Mouse (Mus musculus): Measurements from ENCODE around the gene Cdv3.
A peak's percentile ranks its signal among the peaks of the same experiment; 100 is the strongest.
"Not testable (repeated sequence)": the region's sequence is repeated elsewhere in the genome, so short reads cannot be mapped to it uniquely, and the experiment has no call there.

The Cdv3 gene

GRCm38 (mm10) chr9:103369951-103370350, 4.3 kb upstream of the Cdv3 start:
- DNase-seq, result no peak

- no peak for DNase-seq
Measured at GRCm38 (mm10) chr9:103366356-103366755, 716 bp upstream of the Cdv3 start.

GRCm38 (mm10) chr9:103364601-103365289, 895 bp downstream of the Cdv3 start:
- DNase-seq, result peak; percentile 57 to 62

GRCm38 (mm10) chr9:103363730-103364417, 1.8 kb downstream of the Cdv3 start:
- peak; percentile 12 to 24 for DNase-seq

GRCm38 (mm10) chr9:103363088-103363487, 2.6 kb downstream of the Cdv3 start:
- DNase-seq, result no peak

GRCm38 (mm10) chr9:103360642-103361041, 5.0 kb downstream of the Cdv3 start:
- DNase-seq, result no peak

- no peak for DNase-seq
Measured at GRCm38 (mm10) chr9:103358545-103358944, 7.1 kb downstream of the Cdv3 start.

GRCm38 (mm10) chr9:103357893-103358292, 7.7 kb downstream of the Cdv3 start:
- no peak for DNase-seq

- not testable (repeated sequence) for DNase-seq
Measured at GRCm38 (mm10) chr9:103353500-103354260, 12.0 kb downstream of the Cdv3 start.

GRCm38 (mm10) chr9:103348791-103349190, 16.8 kb downstream of the Cdv3 start:
- no peak for DNase-seq

GRCm38 (mm10) chr9:103347996-103348490, 17.6 kb downstream of the Cdv3 start:
- no peak for DNase-seq

GRCm38 (mm10) chr9:103347045-103347444, 18.6 kb downstream of the Cdv3 start:
- DNase-seq, result no peak

- no peak for DNase-seq
Measured at GRCm38 (mm10) chr9:103336912-103337311, 28.7 kb downstream of the Cdv3 start.

GRCm38 (mm10) chr9:103332663-103333062, 33.0 kb downstream of the Cdv3 start:
- no peak for DNase-seq

- no peak for DNase-seq
Measured at GRCm38 (mm10) chr9:103326449-103326848, 39.2 kb downstream of the Cdv3 start.

GRCm38 (mm10) chr9:103324678-103325077, 41.0 kb downstream of the Cdv3 start:
- no peak for DNase-seq

- DNase-seq, result no peak
Measured at GRCm38 (mm10) chr9:103309832-103310231, 55.8 kb downstream of the Cdv3 start.

GRCm38 (mm10) chr9:103305332-103306041, 60.2 kb downstream of the Cdv3 start:
- DNase-seq, result no peak

- DNase-seq, result peak; percentile 86 to 88
Measured at GRCm38 (mm10) chr9:103304927-103305326, 60.7 kb downstream of the Cdv3 start, which contains the start of the genes 1300017J02Rik and Topbp1. Gene 1300017J02Rik (minus strand): TSS chr9:103305082. Gene Topbp1 (plus strand): TSS chr9:103305215.
